Mouse (Mus musculus) cerebellum, adult 2 months (tissue): Measurements from ENCODE around the gene Tchp.

Experiments
- CTCF ChIP-seq: fragments of 200-500 bp; IDR thresholded peaks from 2 replicates; pipeline ENCODE4 v1.5.1; 2011; ENCODE audit warnings: low read depth, mild to moderate bottlenecking, control low read depth, low read length, moderate library complexity, borderline replicate concordance; ENCODE audit not compliant: insufficient read depth
- POLR2A ChIP-seq: fragments of 200-500 bp; IDR thresholded peaks from 2 replicates; pipeline ENCODE4 v1.6.1; 2011; ENCODE audit warnings: low read length, control low read depth, borderline replicate concordance; ENCODE audit not compliant: insufficient read depth

GRCm38 (mm10) chr5:114717292-114717691 lies 9.7 kb downstream of the Tchp start:
- TF ChIP-seq POLR2A (no peak), CTCF (no peak)
